Mouse (Mus musculus) gastrocnemius, postnatal 25 days (tissue): ENCODE results near the gene Chst12. TPM values are rescaled to one million over a fixed set of nuclear protein-coding genes. Genes with fewer than 3 reads are reported as not detected.
A peak's percentile ranks its signal among the peaks of the same experiment; 100 is the strongest.

Source experiments
- DNase-seq: peaks from one replicate; pipeline ENCODE4 v3.0.0; 2022
- total RNA-seq, 2 experiments: library from RNA; stranded (reverse); gene quantifications; 1 replicate in 1 of 2; 2 replicates in 1 of 2; pipeline ENCODE4 v1.2.3; 2021

The Chst12 gene
- total RNA-seq, 2 experiments from 2014 or later, result 4.6 to 5.9 TPM

DNA sequence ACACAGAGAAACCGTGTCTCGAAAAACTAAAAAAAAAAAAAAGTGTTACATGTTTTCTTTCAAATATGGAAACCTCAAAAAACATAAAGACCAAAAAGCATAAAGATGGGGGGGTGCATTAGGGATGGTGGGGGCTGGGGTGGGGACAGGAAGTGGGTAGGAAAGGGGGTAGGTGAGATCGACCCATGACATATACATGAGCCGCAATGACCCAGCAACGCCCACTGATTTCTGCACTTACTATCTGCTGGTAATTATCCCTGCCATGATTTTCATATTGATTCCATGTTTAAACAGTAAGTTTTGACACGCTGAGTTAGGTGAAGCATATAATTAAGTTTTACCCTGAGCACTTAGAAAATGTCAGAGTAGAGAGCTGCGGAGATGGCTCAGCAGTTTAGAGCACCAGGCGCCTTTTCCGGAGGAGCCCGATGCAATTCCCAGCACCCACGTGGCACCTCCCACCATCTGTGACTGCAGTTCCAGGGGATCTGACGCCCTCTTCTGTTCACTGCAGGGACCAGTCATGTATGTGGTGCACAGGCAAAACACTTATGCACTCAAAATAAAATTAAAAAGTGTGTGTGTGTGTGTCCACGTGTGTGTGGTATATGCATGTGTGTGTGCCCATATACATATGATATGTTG is 65.0 kb downstream of the Chst12 start:
- DNase-seq, result no peak

DNA sequence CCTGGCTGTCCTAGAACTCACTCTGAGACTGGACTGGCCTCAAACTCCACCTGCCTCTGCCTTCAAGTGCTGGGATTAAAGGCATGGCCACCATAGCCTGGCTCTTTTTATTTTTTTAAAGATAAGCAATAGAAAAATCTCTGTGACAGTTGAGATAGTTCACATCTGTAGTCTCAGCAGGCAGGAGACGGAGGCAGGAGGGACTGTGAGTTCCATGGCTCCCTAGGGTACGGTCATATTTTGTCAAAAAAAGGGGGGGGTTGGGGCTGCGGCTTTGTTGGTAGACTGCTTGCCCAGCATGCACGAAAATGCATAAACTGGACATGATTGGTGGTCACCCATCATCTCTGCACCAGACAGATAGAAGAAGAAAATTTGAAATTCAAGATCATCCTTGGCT is 65.9 kb downstream of the Chst12 start:
- no peak for DNase-seq

- peak; percentile 93 for DNase-seq
Measured at GRCm38 (mm10) chr5:140571673-140572072, 66.3 kb downstream of the Chst12 start.

GRCm38 (mm10) chr5:140572611-140573010 is 67.3 kb downstream of the Chst12 start:
- peak; percentile 72 for DNase-seq

Other genes starting within 250 kb of the Chst12 start
- gene Mad1l1, start 184.0 kb upstream of the Chst12 start, total RNA-seq, result 1 to 10 TPM; 7.5 to 7.6 TPM
- gene Nudt1, start 183.9 kb upstream of the Chst12 start, total RNA-seq, result 1 to 10 TPM; 5.3 to 6.5 TPM
- gene Mrm2, start 173.7 kb upstream of the Chst12 start, total RNA-seq, result 1 to 10 TPM; 6.9 to 7.2 TPM
- 1 to 10 TPM; 7.4 to 7.6 TPM for gene Snx8, start 116.3 kb upstream of the Chst12 start, total RNA-seq
- gene Eif3b, start 86.2 kb upstream of the Chst12 start, total RNA-seq, result 10 to 100 TPM; 76.8 to 79.2 TPM
- gene Gm4869, start 59.9 kb upstream of the Chst12 start, total RNA-seq, result not detected
- gene Grifin, start 59.5 kb downstream of the Chst12 start, total RNA-seq, result not detected
- 1 to 10 TPM; 2.7 to 5.5 TPM for gene Lfng, start 101.8 kb downstream of the Chst12 start, total RNA-seq
- gene Ttyh3, start 143.5 kb downstream of the Chst12 start, total RNA-seq, result 1 to 10 TPM; 6.1 to 7.8 TPM
- gene Iqce, start 196.8 kb downstream of the Chst12 start, total RNA-seq, result 1 to 10 TPM; 3.4 to 3.9 TPM
- 1 to 10 TPM; 4.8 to 5.8 TPM for gene Brat1, start 199.5 kb downstream of the Chst12 start, total RNA-seq
- gene Amz1, start 218.6 kb downstream of the Chst12 start, total RNA-seq, result under 1 TPM in 1 of 2 experiments, not detected in 1; 0.29 TPM